ENCODE assay signal across 25 mouse cellular contexts in the genomic region with DNA sequence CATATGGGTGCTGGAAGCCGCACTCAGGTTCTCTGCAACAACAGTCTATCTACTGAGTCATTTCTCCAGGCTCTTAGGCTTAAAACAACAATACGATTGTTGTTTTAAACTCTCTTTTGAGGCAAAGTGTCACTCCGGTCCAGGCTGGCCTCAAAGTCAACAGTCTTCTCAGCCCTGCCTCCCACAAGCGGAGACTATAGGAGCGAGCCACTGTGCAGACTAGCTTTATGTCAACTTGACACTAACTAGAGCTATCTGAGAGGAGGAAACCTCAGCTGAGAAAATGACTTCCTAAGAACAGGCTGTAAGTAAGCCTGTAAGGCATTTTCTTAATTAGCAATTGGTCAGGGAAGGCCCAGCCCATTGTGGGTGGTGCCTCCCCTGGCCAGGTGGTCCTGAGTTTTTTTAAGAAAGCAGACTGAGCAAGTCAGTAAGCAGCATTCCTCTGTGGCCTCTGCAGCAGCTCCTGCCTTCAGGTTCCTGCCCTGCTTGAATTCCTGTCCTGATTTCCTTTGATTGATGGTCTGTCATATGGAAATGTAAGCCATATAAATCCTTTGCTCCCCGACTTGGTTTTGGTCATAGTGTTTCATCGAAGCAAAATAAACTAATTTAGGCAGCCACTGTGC. TPM values are rescaled to one million over a fixed set of nuclear protein-coding genes. Genes with fewer than 3 reads are reported as not detected.
A peak's percentile ranks its signal among the peaks of the same experiment; 100 is the strongest.
DNase-seq lines count a peak whose midpoint lies in the region; ATAC-seq and TF ChIP-seq lines count a peak whose summit lies in the region.
"Had no signal": no experiment of that assay in that cellular context is flagged by ENCODE, and none has a peak within 500 bp of the region (broad histone marks: within the 10 kb centered on the region; RNA-seq: fewer than 3 reads in every experiment).

No protein-coding gene starts in this region.

- no peak overlapping the region for H3K27ac ChIP-seq in kidney, embryonic 14.5 days (ENCODE audit: low read depth, low read length)
- H3K27ac ChIP-seq in kidney, postnatal 0 days = no peak overlapping the region
- H3K27ac ChIP-seq: embryonic facial prominence, embryonic 12.5 days; embryonic facial prominence, embryonic 15.5 days; forebrain, embryonic 15.5 days; heart, adult 2 months; heart, embryonic 10.5 days; heart, embryonic 13.5 days; hindbrain, embryonic 14.5 days; hindbrain, postnatal 0 days had no signal

- no peak for TF ChIP-seq CTCF in kidney, postnatal 0 days (IDR thresholded peaks at IDR 0.05; ENCODE audit: low read depth)

- peak; percentile 78 for ATAC-seq in kidney, embryonic 14.5 days (ENCODE audit: low FRiP score, low TSS enrichment)
- ATAC-seq in kidney, postnatal 0 days (replicated peaks; ENCODE audit: low FRiP score, low read depth) = no peak
- ATAC-seq: forebrain, embryonic 15.5 days; hindbrain, postnatal 0 days; inflammation-experienced regulatory T-cells, adult 6 months had no signal

- WGBS in kidney, embryonic 14.5 days = 38% methylated on average over 7 of the region's 7 CpGs
- 45% methylated on average over 7 of the region's 7 CpGs for WGBS in kidney, postnatal 0 days

- peaks cover 3% of the 10 kb centered on the region; the same call in 1 of the 2 replicates for H3K9me3 ChIP-seq in kidney, embryonic 14.5 days (ENCODE audit: control insufficient read depth, low read length)
- no peaks in the 10 kb centered on the region for H3K9me3 ChIP-seq in kidney, postnatal 0 days (replicated peaks; ENCODE audit: low read length)
- H3K9me3 ChIP-seq: embryonic facial prominence, embryonic 12.5 days; embryonic facial prominence, embryonic 15.5 days; forebrain, embryonic 15.5 days; heart, embryonic 10.5 days; heart, embryonic 13.5 days had no signal

- no peak overlapping the region for H3K4me2 ChIP-seq in kidney, embryonic 14.5 days (replicated peaks; ENCODE audit: low read depth, low read length)
- H3K4me2 ChIP-seq in kidney, postnatal 0 days (ENCODE audit: low read length) = no peak overlapping the region
- H3K4me2 ChIP-seq: embryonic facial prominence, embryonic 12.5 days; embryonic facial prominence, embryonic 15.5 days; forebrain, embryonic 15.5 days; heart, embryonic 13.5 days; hindbrain, embryonic 14.5 days had no signal

- no peak overlapping the region for H3K4me3 ChIP-seq in kidney, embryonic 14.5 days (ENCODE audit: low read length)
- H3K4me3 ChIP-seq in kidney, postnatal 0 days (replicated peaks; ENCODE audit: low read depth, low read length) = no peak overlapping the region
- H3K4me3 ChIP-seq: embryonic facial prominence, embryonic 12.5 days; embryonic facial prominence, embryonic 15.5 days; forebrain, embryonic 15.5 days; heart, adult 2 months; heart, embryonic 10.5 days; heart, embryonic 13.5 days had no signal

- H3K27me3 ChIP-seq in kidney, embryonic 14.5 days (ENCODE audit: control insufficient read depth, insufficient read depth, low read length) = no peaks in the 10 kb centered on the region
- H3K27me3 ChIP-seq in kidney, postnatal 0 days (ENCODE audit: insufficient read depth, low read length) = no peaks in the 10 kb centered on the region
- H3K27me3 ChIP-seq: embryonic facial prominence, embryonic 12.5 days; embryonic facial prominence, embryonic 15.5 days; forebrain, embryonic 15.5 days; heart, embryonic 13.5 days had no signal

- no peaks in the 10 kb centered on the region for H3K36me3 ChIP-seq in kidney, embryonic 14.5 days (ENCODE audit: control insufficient read depth, insufficient read depth, low read length)
- H3K36me3 ChIP-seq in kidney, postnatal 0 days (ENCODE audit: insufficient read depth, low read length) = no peaks in the 10 kb centered on the region
- H3K36me3 ChIP-seq: embryonic facial prominence, embryonic 12.5 days; embryonic facial prominence, embryonic 15.5 days; forebrain, embryonic 15.5 days; heart, embryonic 10.5 days; heart, embryonic 13.5 days had no signal

- DNase-seq in kidney, adult 8-10 months = no peak
- DNase-seq in kidney, postnatal 0 days (ENCODE audit: low spot score) = peak; percentile 38
- no peak for DNase-seq in kidney, postnatal 25 days
- peak; percentile 68 for DNase-seq in ZHBTc4 (ENCODE audit: low read depth, low spot score)
- DNase-seq in thymus, postnatal 36 days = no peak
- DNase-seq: adrenal gland, adult 2 months; adrenal gland, postnatal 14 days; cerebellum, adult 11 months; cerebellum, adult 2 months; cerebellum, adult 9-11 months; cerebellum, postnatal 25 days; gastrocnemius, postnatal 10 days; gastrocnemius, postnatal 36 days; heart, adult 2 months; heart, postnatal 14 days; heart, postnatal 4 days had no signal

- H3K4me1 ChIP-seq in kidney, embryonic 14.5 days (ENCODE audit: control insufficient read depth, insufficient read depth, low read length) = no peaks in the 10 kb centered on the region
- H3K4me1 ChIP-seq in kidney, postnatal 0 days (replicated peaks; ENCODE audit: insufficient read depth, low read length) = no peaks in the 10 kb centered on the region
- H3K4me1 ChIP-seq: embryonic facial prominence, embryonic 12.5 days; embryonic facial prominence, embryonic 15.5 days; forebrain, embryonic 15.5 days had no signal

- no peak overlapping the region for H3K9ac ChIP-seq in kidney, embryonic 14.5 days (ENCODE audit: low read depth, low read length)
- H3K9ac ChIP-seq in kidney, postnatal 0 days (ENCODE audit: low read depth, low read length) = no peak overlapping the region
- H3K9ac ChIP-seq: embryonic facial prominence, embryonic 12.5 days; embryonic facial prominence, embryonic 15.5 days; forebrain, embryonic 15.5 days; heart, embryonic 13.5 days; hindbrain, embryonic 14.5 days had no signal

RNA-seq across cellular contexts. Expression of a gene that starts 52.7 kb away (rescaled TPM):
- 21.5 and 27.8 TPM in 2 replicates for polyA plus RNA-seq in kidney, embryonic 14.5 days (2014; fragmentation: Nextera tagmentation; extraction: Ambion mirVana)
- polyA plus RNA-seq in kidney, postnatal 0 days (2015; fragmentation: Nextera tagmentation; extraction: Ambion mirVana) = 13.1 and 13.6 TPM in 2 replicates

Comparison
In these comparisons a context has a peak if more than half of its experiments do, and no peak if none do; other contexts are left out.
1. DNase-seq: peak in kidney, postnatal 0 days (single experiment) and ZHBTc4 (single experiment); none in kidney, adult 8-10 months (0 of 2), kidney, postnatal 25 days (0 of 2) and thymus, postnatal 36 days (0 of 2).